Mouse (Mus musculus) MEL (cell line): ENCODE data around the gene BC025920. TPM values are rescaled to one million over a fixed set of nuclear protein-coding genes. Genes with fewer than 3 reads are reported as not detected.

Source experiments
- DNase-seq: peaks from one replicate; pipeline ENCODE4 v3.0.0; 2011; ENCODE audit warnings: low read depth, low spot score
- H3K27ac ChIP-seq: 2 replicates; pipeline ENCODE4 v1.5.1; 2012; ENCODE audit warnings: low read depth, mild to moderate bottlenecking, control low read depth, low read length, moderate library complexity; ENCODE audit not compliant: control insufficient read depth
- H3K27me3 ChIP-seq, 2 experiments: fragments of 150-350 bp in 1 of 2; sonication (generic) in 1 of 2; 2 replicates each; pipeline ENCODE4 v1.6.1; 2012; ENCODE audit warnings: low read length in 2 of 2, mild to moderate bottlenecking in 2 of 2, improper control_type of control experiment in 1 of 2, moderate library complexity in 1 of 2; ENCODE audit not compliant: insufficient read depth in 2 of 2, control insufficient read depth in 1 of 2
- H3K36me3 ChIP-seq, 2 experiments: 2 replicates each; pipeline ENCODE4 v1.6.1; 2012 to 2014; ENCODE audit warnings: low read length in 2 of 2, improper control_type of control experiment in 1 of 2, inconsistent platforms in 1 of 2, mild to moderate bottlenecking in 1 of 2; ENCODE audit not compliant: insufficient read depth in 2 of 2, control insufficient read depth in 1 of 2
- H3K4me1 ChIP-seq, 2 experiments: fragments of 150-350 bp in 1 of 2; sonication (generic) in 1 of 2; 2 replicates each; pipeline ENCODE4 v1.6.1; 2012; ENCODE audit warnings: low read length in 2 of 2, improper control_type of control experiment in 1 of 2, mild to moderate bottlenecking in 1 of 2; ENCODE audit not compliant: insufficient read depth in 2 of 2, control insufficient read depth in 1 of 2
- H3K4me3 ChIP-seq, 2 experiments: fragments of 150-350 bp in 1 of 2; sonication (generic) in 1 of 2; 2 replicates each; pipeline ENCODE4 v1.5.1; 2012; ENCODE audit warnings: low read depth in 2 of 2, low read length in 2 of 2, mild to moderate bottlenecking in 2 of 2, moderate library complexity in 2 of 2, control low read depth in 1 of 2, improper control_type of control experiment in 1 of 2; ENCODE audit not compliant: control insufficient read depth in 1 of 2, insufficient read depth in 1 of 2
- H3K79me2 ChIP-seq: 2 replicates; pipeline ENCODE4 v1.6.1; 2012; ENCODE audit warnings: mild to moderate bottlenecking, low read length, moderate library complexity; ENCODE audit not compliant: control insufficient read depth, poor library complexity, insufficient read depth
- H3K9ac ChIP-seq: 2 replicates; pipeline ENCODE4 v1.6.1; 2012; ENCODE audit warnings: low read depth, mild to moderate bottlenecking, control low read depth, low read length, moderate library complexity; ENCODE audit not compliant: control insufficient read depth, poor library complexity, severe bottlenecking
- H3K9me3 ChIP-seq: fragments of 150-350 bp; sonication (generic); replicated peaks from 2 replicates; pipeline ENCODE4 v1.6.1; 2012; ENCODE audit warnings: mild to moderate bottlenecking, low read length, improper control_type of control experiment, moderate library complexity; ENCODE audit not compliant: insufficient read depth
- CHD2 ChIP-seq: IDR thresholded peaks from 2 replicates; pipeline ENCODE4 v1.6.1; 2011; ENCODE audit warnings: low read length, improper control_type of control experiment
- CTCF ChIP-seq, 3 experiments: IDR thresholded peaks in 2 of 3; conservative IDR thresholded peaks in 1 of 3; 2 replicates each; pipeline ENCODE4 v1.5.1; 2011 to 2012; ENCODE audit warnings: low read length in 3 of 3, low read depth in 2 of 3, mild to moderate bottlenecking in 2 of 3, improper control_type of control experiment in 1 of 3, inconsistent platforms in 1 of 3, mixed read lengths in 1 of 3, moderate library complexity in 1 of 3; ENCODE audit not compliant: control insufficient read depth in 1 of 3, insufficient read depth in 1 of 3, poor library complexity in 1 of 3, severe bottlenecking in 1 of 3
- ETS1 ChIP-seq: IDR thresholded peaks from 2 replicates; pipeline ENCODE4 v1.6.1; 2012; ENCODE audit warnings: low read depth, mild to moderate bottlenecking, inconsistent platforms, low read length, improper control_type of control experiment, moderate library complexity
- GABPA ChIP-seq: IDR thresholded peaks from 2 replicates; pipeline ENCODE4 v1.6.1; 2012; ENCODE audit warnings: low read depth, mild to moderate bottlenecking, inconsistent platforms, low read length, improper control_type of control experiment, moderate library complexity
- HCFC1 ChIP-seq: IDR thresholded peaks from 2 replicates; pipeline ENCODE4 v1.6.1; 2012; ENCODE audit warnings: low read depth, mild to moderate bottlenecking, inconsistent platforms, low read length, improper control_type of control experiment, moderate library complexity
- JUND ChIP-seq: IDR thresholded peaks from 2 replicates; pipeline ENCODE4 v1.6.1; 2011; ENCODE audit warnings: low read depth, mild to moderate bottlenecking, improper control_type of control experiment, low read length
- KAT2A ChIP-seq: conservative IDR thresholded peaks from 2 replicates; pipeline ENCODE4 v1.6.1; 2012; ENCODE audit warnings: low read depth, low read length, improper control_type of control experiment, inconsistent platforms
- MAFK ChIP-seq: IDR thresholded peaks from 2 replicates; pipeline ENCODE4 v1.6.1; 2011; ENCODE audit warnings: low read depth, mild to moderate bottlenecking, low read length, improper control_type of control experiment, borderline replicate concordance
- MAZ ChIP-seq: IDR thresholded peaks from 2 replicates; pipeline ENCODE4 v1.6.1; 2012; ENCODE audit warnings: low read depth, mild to moderate bottlenecking, inconsistent platforms, low read length, improper control_type of control experiment
- MEF2A ChIP-seq: IDR thresholded peaks from 2 replicates; pipeline ENCODE4 v1.6.1; 2014; ENCODE audit warnings: low read depth, mild to moderate bottlenecking, inconsistent platforms, low read length, improper control_type of control experiment; ENCODE audit not compliant: poor library complexity, insufficient replicate concordance, severe bottlenecking; ENCODE audit errors: extremely low read depth
- MXI1 ChIP-seq: IDR thresholded peaks from 2 replicates; pipeline ENCODE4 v1.6.1; 2011; ENCODE audit warnings: mild to moderate bottlenecking, low read depth, low read length, improper control_type of control experiment
- MYB ChIP-seq: IDR thresholded peaks from 2 replicates; pipeline ENCODE4 v1.6.1; 2011; ENCODE audit warnings: mild to moderate bottlenecking, low read depth, low read length, improper control_type of control experiment
- MYC ChIP-seq: IDR thresholded peaks from 2 replicates; pipeline ENCODE4 v1.6.1; 2011; ENCODE audit warnings: low read depth, mild to moderate bottlenecking, low read length, improper control_type of control experiment, moderate library complexity
- NELFE ChIP-seq: IDR thresholded peaks from 2 replicates; pipeline ENCODE4 v1.6.1; 2011; ENCODE audit warnings: low read depth, low read length, improper control_type of control experiment
- NRF1 ChIP-seq: IDR thresholded peaks from 2 replicates; pipeline ENCODE4 v1.6.1; 2014; ENCODE audit warnings: low read depth, mild to moderate bottlenecking, inconsistent platforms, low read length, improper control_type of control experiment, moderate library complexity; ENCODE audit not compliant: poor library complexity, insufficient read depth, severe bottlenecking
- POLR2A ChIP-seq, 2 experiments: IDR thresholded peaks; 2 replicates each; pipeline ENCODE4 v1.6.1; 2011 to 2012; ENCODE audit warnings: low read length in 2 of 2, mild to moderate bottlenecking in 2 of 2, control low read depth in 1 of 2, improper control_type of control experiment in 1 of 2, low read depth in 1 of 2, moderate library complexity in 1 of 2; ENCODE audit not compliant: control insufficient read depth in 1 of 2, insufficient read depth in 1 of 2, poor library complexity in 1 of 2
- POLR2AphosphoS2 ChIP-seq: IDR thresholded peaks from 2 replicates; pipeline ENCODE4 v1.6.1; 2011; ENCODE audit warnings: low read length, improper control_type of control experiment
- RCOR1 ChIP-seq: IDR thresholded peaks from 2 replicates; pipeline ENCODE4 v1.6.1; 2012; ENCODE audit warnings: low read depth, mild to moderate bottlenecking, inconsistent platforms, low read length, improper control_type of control experiment
- SMC3 ChIP-seq: IDR thresholded peaks from 2 replicates; pipeline ENCODE4 v1.6.1; 2011; ENCODE audit warnings: low read depth, low read length, improper control_type of control experiment
- TBP ChIP-seq: IDR thresholded peaks from 2 replicates; pipeline ENCODE4 v1.8.0; 2011; ENCODE audit warnings: low read depth, low read length, improper control_type of control experiment
- TCF12 ChIP-seq: IDR thresholded peaks from 2 replicates; pipeline ENCODE4 v1.6.1; 2014; ENCODE audit warnings: low read depth, mild to moderate bottlenecking, inconsistent platforms, low read length, improper control_type of control experiment, moderate library complexity
- UBTF ChIP-seq: IDR thresholded peaks from 2 replicates; pipeline ENCODE4 v1.6.1; 2012; ENCODE audit warnings: low read depth, mild to moderate bottlenecking, inconsistent platforms, low read length, improper control_type of control experiment, moderate library complexity, borderline replicate concordance; ENCODE audit not compliant: insufficient read depth
- USF1 ChIP-seq: IDR thresholded peaks from 2 replicates; pipeline ENCODE4 v1.6.1; 2014; ENCODE audit warnings: low read depth, mild to moderate bottlenecking, inconsistent platforms, low read length, improper control_type of control experiment, moderate library complexity
- USF2 ChIP-seq, 2 experiments: IDR thresholded peaks; 2 replicates each; pipeline ENCODE4 v1.6.1; 2011 to 2012; ENCODE audit warnings: improper control_type of control experiment in 2 of 2, low read length in 2 of 2, borderline replicate concordance in 1 of 2, inconsistent platforms in 1 of 2, low read depth in 1 of 2, mild to moderate bottlenecking in 1 of 2; ENCODE audit not compliant: insufficient read depth in 1 of 2
- ZC3H11A ChIP-seq: IDR thresholded peaks from 2 replicates; pipeline ENCODE4 v1.6.1; 2012; ENCODE audit warnings: low read depth, mild to moderate bottlenecking, inconsistent platforms, low read length, improper control_type of control experiment
- ZKSCAN1 ChIP-seq: IDR thresholded peaks from 2 replicates; pipeline ENCODE4 v1.6.1; 2012; ENCODE audit warnings: low read depth, mild to moderate bottlenecking, inconsistent platforms, low read length, improper control_type of control experiment, moderate library complexity
- ZMIZ1 ChIP-seq: IDR thresholded peaks from 2 replicates; pipeline ENCODE4 v1.6.1; 2012; ENCODE audit warnings: low read depth, mild to moderate bottlenecking, inconsistent platforms, low read length, improper control_type of control experiment, moderate library complexity
- ZNF384 ChIP-seq: IDR thresholded peaks from 2 replicates; pipeline ENCODE4 v1.6.1; 2012; ENCODE audit warnings: low read depth, mild to moderate bottlenecking, inconsistent platforms, low read length, improper control_type of control experiment
- polyA plus RNA-seq, 2 experiments: library from polyadenylated mRNA; stranded (reverse) in 1 of 2; unstranded in 1 of 2; fragments of >175 nt in 1 of 2; fragments of >200 nt in 1 of 2; gene quantifications; 2 replicates each; pipeline versions ENCODE4 v1.2.1 to v1.2.4; 2012; ENCODE audit warnings: low replicate concordance in 2 of 2, low read depth in 1 of 2; ENCODE audit not compliant: insufficient read length in 2 of 2, insufficient read depth in 1 of 2, missing spikeins in 1 of 2
- total RNA-seq: library from RNA; depleted of rRNA; stranded (reverse); fragments of 300-350 nt; gene quantifications from 2 replicates; pipeline ENCODE4 v1.2.3, GENCODE M21; 2012

BC025920 gene
- total and polyA plus RNA-seq, 3 experiments = 1.1 to 1.7 TPM; not detected in 1

GRCm38 (mm10) chr10:81604019-81604967, 1.8 kb upstream of the BC025920 start (continued):
- TF ChIP-seq ZMIZ1 = no peak
- TF ChIP-seq TBP = no peak; the same call in 1 of the 2 replicates
- TF ChIP-seq MYB = no peak
- TF ChIP-seq MEF2A = no peak
- 0 out of 2 replicates have a peak, but pooled peaks have one; percentile 15 for TF ChIP-seq TCF12
- no peak for TF ChIP-seq CTCF (IDR thresholded peaks at IDR 0.05 in 2 of 3, conservative IDR thresholded peaks at IDR 0.05 in 1 of 3; ENCODE audit: control insufficient read depth in 1 of 3, insufficient read depth in 1 of 3, low read depth in 2 of 3, low read length in 3 of 3, poor library complexity in 1 of 3, severe bottlenecking in 1 of 3)
- TF ChIP-seq NELFE = no peak; the same call in 1 of the 2 replicates
- no peak for TF ChIP-seq ETS1

- Histone ChIP-seq H3K9me3 (no peaks in the 10 kb centered on the region), H3K4me3 (peak overlapping the region; percentile 67 to 79), H3K36me3 (peaks cover 0 to 18% of the 10 kb centered on the region in 2 experiments; a peak in 2 of 4 replicates), H3K27ac (peak overlapping the region; percentile 91), H3K79me2 (no peaks in the 10 kb centered on the region; the same call in 1 of the 2 replicates), H3K9ac (peak overlapping the region; percentile 82), H3K27me3 (no peaks in the 10 kb centered on the region), H3K4me1 (peaks cover 10 to 23% of the 10 kb centered on the region in 2 experiments)
- DNase-seq = peak; percentile 94
- TF ChIP-seq ZMIZ1 (0 out of 2 replicates have a peak, but pooled peaks have one; percentile 34), KAT2A (no peak), POLR2A (IDR thresholded peaks at IDR 0.05; ENCODE audit: control insufficient read depth in 1 of 2, insufficient read depth in 1 of 2, low read depth in 1 of 2, low read length in 2 of 2, poor library complexity in 1 of 2) (peak; percentile 75 to 83), CTCF (IDR thresholded peaks at IDR 0.05 in 2 of 3, conservative IDR thresholded peaks at IDR 0.05 in 1 of 3; ENCODE audit: control insufficient read depth in 1 of 3, insufficient read depth in 1 of 3, low read depth in 2 of 3, low read length in 3 of 3, poor library complexity in 1 of 3, severe bottlenecking in 1 of 3) (peak; percentile 73 to 96 (median 85)), ZC3H11A (peak; percentile 51), ZKSCAN1 (no peak), MYB (no peak), UBTF (0 out of 2 replicates have a peak, but pooled peaks have one; percentile 83), GABPA (0 out of 2 replicates have a peak, but pooled peaks have one; percentile 16), USF2 (IDR thresholded peaks at IDR 0.05; ENCODE audit: borderline replicate concordance in 1 of 2, insufficient read depth in 1 of 2, low read depth in 1 of 2, low read length in 2 of 2) (no peak), POLR2AphosphoS2 (peak; percentile 50), MAZ (peak; percentile 94), ZNF384 (0 out of 2 replicates have a peak, but pooled peaks have one; percentile 13), NRF1 (peak; percentile 63; the same call in 1 of the 2 replicates), ETS1 (peak; percentile 79), HCFC1 (peak; percentile 78), MYC (peak; percentile 81; the same call in 1 of the 2 replicates), SMC3 (peak; percentile 66), CHD2 (peak; percentile 75), MXI1 (peak; percentile 81), USF1 (no peak; the same call in 1 of the 2 replicates), JUND (0 out of 2 replicates have a peak, but pooled peaks have one; percentile 6), MAFK (no peak), RCOR1 (peak; percentile 26; the same call in 1 of the 2 replicates), TBP (peak; percentile 64; the same call in 1 of the 2 replicates), TCF12 (peak; percentile 75; the same call in 1 of the 2 replicates)
Measured at GRCm38 (mm10) chr10:81604968-81605665, 953 bp upstream of the BC025920 start.
